In the genomic region with DNA sequence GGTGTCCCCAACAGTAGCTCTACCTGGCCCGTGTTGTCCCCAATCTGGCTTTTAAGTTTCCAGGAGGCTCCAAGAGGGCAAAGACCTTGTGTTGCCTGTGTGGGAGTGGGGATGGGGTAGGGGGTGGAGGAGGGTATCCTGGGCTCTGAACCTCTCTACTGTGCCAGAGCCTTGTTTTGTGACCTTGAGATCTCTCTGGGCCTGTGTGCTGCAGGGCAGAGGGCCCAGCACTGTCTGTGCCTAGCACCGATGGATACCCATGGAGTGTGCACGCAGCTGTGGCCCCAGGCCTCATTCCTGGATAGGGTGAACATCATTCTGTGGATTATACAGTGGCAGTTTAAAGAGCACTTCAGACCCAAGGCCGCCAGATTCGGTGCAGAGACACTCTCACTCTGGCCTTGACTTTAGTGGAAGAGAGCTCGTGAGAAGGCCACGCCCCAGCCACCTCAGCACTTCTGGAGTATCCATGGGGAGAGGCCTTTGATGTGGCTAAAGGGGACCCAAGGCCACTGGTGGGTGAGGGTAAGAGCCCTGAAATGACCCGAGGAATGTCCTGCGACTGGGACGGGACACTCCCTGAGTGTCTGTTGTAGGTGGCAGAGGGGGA, we compare ENCODE assay signal across 12 mouse cellular contexts. TPM values are rescaled to one million over a fixed set of nuclear protein-coding genes. Genes with fewer than 3 reads are reported as not detected.
A peak's percentile ranks its signal among the peaks of the same experiment; 100 is the strongest.
DNase-seq lines count a peak whose midpoint lies in the region; ATAC-seq and TF ChIP-seq lines count a peak whose summit lies in the region.
"Had no signal": no experiment of that assay in that cellular context is flagged by ENCODE, and none has a peak within 500 bp of the region (broad histone marks: within the 10 kb centered on the region; RNA-seq: fewer than 3 reads in every experiment).

No protein-coding gene starts in this region.

- DNase-seq in forebrain, embryonic 10.5 days (ENCODE audit: extremely low spot score, low spot score), result no peak
- DNase-seq in midbrain, embryonic 10.5 days (ENCODE audit: low spot score), result no peak
- DNase-seq in kidney, adult 9 months, result peak; percentile 27
- no peak for DNase-seq in urinary bladder, postnatal 14 days (ENCODE audit: low spot score)
- DNase-seq: cerebellum, postnatal 10 days; heart, adult 2 months had no signal

- H3K79me2 ChIP-seq in myocyte (ENCODE audit: control insufficient read depth, insufficient read depth), result no peaks in the 10 kb centered on the region

- peak overlapping the region; percentile 87 for H3K4me3 ChIP-seq in forebrain, embryonic 10.5 days
- H3K4me3 ChIP-seq in forebrain, embryonic 16.5 days (replicated peaks; ENCODE audit: low read length), result no peak overlapping the region
- H3K4me3 ChIP-seq in midbrain, embryonic 10.5 days, result peak overlapping the region; percentile 81; the same call in 1 of the 2 replicates
- no peak overlapping the region for H3K4me3 ChIP-seq in midbrain, embryonic 13.5 days (replicated peaks)
- peak overlapping the region; percentile 43 for H3K4me3 ChIP-seq in myocyte
- H3K4me3 ChIP-seq: forebrain, embryonic 12.5 days; heart, adult 2 months had no signal

- peaks cover 35% of the 10 kb centered on the region for H3K4me1 ChIP-seq in forebrain, embryonic 10.5 days
- H3K4me1 ChIP-seq in forebrain, embryonic 16.5 days (replicated peaks; ENCODE audit: control insufficient read depth, insufficient read depth, low read length), result peaks cover 7% of the 10 kb centered on the region
- peaks cover 31% of the 10 kb centered on the region for H3K4me1 ChIP-seq in midbrain, embryonic 10.5 days
- H3K4me1 ChIP-seq in midbrain, embryonic 13.5 days (replicated peaks), result peaks cover 27% of the 10 kb centered on the region

- peaks cover 48% of the 10 kb centered on the region for H3K36me3 ChIP-seq in forebrain, embryonic 10.5 days (replicated peaks)
- peaks cover 2% of the 10 kb centered on the region; the same call in 1 of the 2 replicates for H3K36me3 ChIP-seq in forebrain, embryonic 16.5 days (ENCODE audit: control insufficient read depth, insufficient read depth)
- H3K36me3 ChIP-seq in midbrain, embryonic 10.5 days, result peaks cover 46% of the 10 kb centered on the region
- H3K36me3 ChIP-seq in midbrain, embryonic 13.5 days, result peaks cover 17% of the 10 kb centered on the region
- no peaks in the 10 kb centered on the region for H3K36me3 ChIP-seq in myocyte (ENCODE audit: control insufficient read depth, insufficient read depth)

- H3K9ac ChIP-seq in forebrain, embryonic 16.5 days (replicated peaks; ENCODE audit: low read depth, low read length), result no peak overlapping the region
- H3K9ac ChIP-seq in midbrain, embryonic 13.5 days (replicated peaks), result no peak overlapping the region
- H3K9ac ChIP-seq: forebrain, embryonic 12.5 days had no signal

- no peaks in the 10 kb centered on the region for H3K27me3 ChIP-seq in forebrain, embryonic 10.5 days (ENCODE audit: poor library complexity, severe bottlenecking)
- no peaks in the 10 kb centered on the region for H3K27me3 ChIP-seq in forebrain, embryonic 16.5 days (replicated peaks; ENCODE audit: control insufficient read depth, insufficient read depth, low read length)
- H3K27me3 ChIP-seq in midbrain, embryonic 10.5 days (ENCODE audit: low read depth, poor library complexity, severe bottlenecking), result no peaks in the 10 kb centered on the region
- H3K27me3 ChIP-seq in midbrain, embryonic 13.5 days, result no peaks in the 10 kb centered on the region
- H3K27me3 ChIP-seq in myocyte (ENCODE audit: control insufficient read depth, insufficient read depth, insufficient read length), result no peaks in the 10 kb centered on the region
- H3K27me3 ChIP-seq: forebrain, embryonic 12.5 days had no signal

- H3K4me2 ChIP-seq in forebrain, embryonic 16.5 days (ENCODE audit: low read length), result no peak overlapping the region
- no peak overlapping the region for H3K4me2 ChIP-seq in midbrain, embryonic 13.5 days (replicated peaks)
- H3K4me2 ChIP-seq in myocyte (ENCODE audit: low read depth), result peak overlapping the region; percentile 92
- H3K4me2 ChIP-seq: forebrain, embryonic 12.5 days had no signal

- H3K9me3 ChIP-seq in forebrain, embryonic 10.5 days, result no peaks in the 10 kb centered on the region
- H3K9me3 ChIP-seq in forebrain, embryonic 16.5 days (ENCODE audit: control insufficient read depth, low read length), result no peaks in the 10 kb centered on the region
- no peaks in the 10 kb centered on the region for H3K9me3 ChIP-seq in midbrain, embryonic 10.5 days (replicated peaks)
- H3K9me3 ChIP-seq in midbrain, embryonic 13.5 days, result no peaks in the 10 kb centered on the region
- H3K9me3 ChIP-seq: forebrain, embryonic 12.5 days had no signal

- no peak for TF ChIP-seq POLR2A in myocyte (IDR thresholded peaks at IDR 0.05; ENCODE audit: insufficient read length, low read depth)

- no peak for ATAC-seq in forebrain, embryonic 16.5 days
- no peak for ATAC-seq in midbrain, embryonic 13.5 days
- no peak for ATAC-seq in CD4-positive, CD25-positive, alpha-beta regulatory T cell, adult 4 months
- ATAC-seq: lung, postnatal 0 days had no signal

- H3ac ChIP-seq in myocyte (ENCODE audit: control insufficient read depth, insufficient read length), result no peak overlapping the region

- WGBS in forebrain, embryonic 10.5 days, result 93% methylated on average over 10 of the region's 10 CpGs
- WGBS in forebrain, embryonic 16.5 days, result 91% methylated on average over 10 of the region's 10 CpGs
- WGBS in midbrain, embryonic 10.5 days, result 92% methylated on average over 10 of the region's 10 CpGs
- 90% methylated on average over 10 of the region's 10 CpGs for WGBS in midbrain, embryonic 13.5 days

- peak overlapping the region; percentile 27; the same call in 1 of the 2 replicates for H3K27ac ChIP-seq in forebrain, embryonic 10.5 days
- H3K27ac ChIP-seq in forebrain, embryonic 16.5 days (ENCODE audit: low read length), result no peak overlapping the region
- H3K27ac ChIP-seq in midbrain, embryonic 10.5 days (replicated peaks), result no peak overlapping the region
- no peak overlapping the region for H3K27ac ChIP-seq in midbrain, embryonic 13.5 days
- H3K27ac ChIP-seq: forebrain, embryonic 12.5 days; heart, adult 2 months had no signal

TF ChIP-seq in myocyte, 11 proteins besides CTCF, POLR2A, EP300 and RAD21:
- no peak for TF ChIP-seq MYOD1 (IDR thresholded peaks at IDR 0.05; ENCODE audit: control insufficient read depth in 1 of 3, insufficient read length in 2 of 3, low read depth in 2 of 3)
- TF ChIP-seq USF1 (IDR thresholded peaks at IDR 0.05; ENCODE audit: low read depth), result no peak
- TF ChIP-seq MYOG (IDR thresholded peaks at IDR 0.05; ENCODE audit: control insufficient read depth in 1 of 3, insufficient read depth in 1 of 3, insufficient read length in 2 of 3, low read depth in 2 of 3), result no peak
- TF ChIP-seq SRF (IDR thresholded peaks at IDR 0.05; ENCODE audit: control insufficient read depth, insufficient read length, low read depth), result no peak

RNA-seq across cellular contexts. Expression of gene Grhpr, which starts 2.0 kb away (rescaled TPM):
- 65.4 and 73.4 TPM in 2 replicates for polyA plus RNA-seq in forebrain, embryonic 10.5 days (2016; fragmentation: Nextera tagmentation; extraction: Ambion mirVana)
- 19.3 and 20.4 TPM in 2 replicates for polyA plus RNA-seq in forebrain, embryonic 16.5 days (2015; fragmentation: Nextera tagmentation; extraction: Ambion mirVana)
- polyA plus RNA-seq in midbrain, embryonic 10.5 days (2016; fragmentation: Nextera tagmentation; extraction: Ambion mirVana), result 52.9 and 68.7 TPM in 2 replicates
- polyA plus RNA-seq in midbrain, embryonic 13.5 days (2015; fragmentation: Nextera tagmentation; extraction: Ambion mirVana), result 20.7 and 23.0 TPM in 2 replicates
- 71.1 TPM for polyA plus RNA-seq in myocyte (2012; fragmentation: generic; extraction: Trizol)
- polyA plus RNA-seq in CD4-positive, CD25-positive, alpha-beta regulatory T cell, adult 4 months (2017; shearing (Covaris generic)), result 10 to 100 TPM; 21.8 to 28.4 TPM

RNA-seq across cellular contexts. Expression of gene Zbtb5, which starts 29.0 kb away (rescaled TPM):
- 36.5 and 37.6 TPM in 2 replicates for polyA plus RNA-seq in forebrain, embryonic 10.5 days (2016; fragmentation: Nextera tagmentation; extraction: Ambion mirVana)
- polyA plus RNA-seq in forebrain, embryonic 16.5 days (2015; fragmentation: Nextera tagmentation; extraction: Ambion mirVana), result 47.3 and 50.4 TPM in 2 replicates
- polyA plus RNA-seq in midbrain, embryonic 10.5 days (2016; fragmentation: Nextera tagmentation; extraction: Ambion mirVana), result 34.5 and 39.4 TPM in 2 replicates
- polyA plus RNA-seq in midbrain, embryonic 13.5 days (2015; fragmentation: Nextera tagmentation; extraction: Ambion mirVana), result 52.1 and 54.8 TPM in 2 replicates
- polyA plus RNA-seq in myocyte (2012; fragmentation: generic; extraction: Trizol), result 5.1 TPM
- polyA plus RNA-seq in CD4-positive, CD25-positive, alpha-beta regulatory T cell, adult 4 months (2017; shearing (Covaris generic)), result 1 to 10 TPM; 8.4 to 9.5 TPM

RNA-seq across cellular contexts. Expression of gene Polr1e, which starts 35.1 kb away (rescaled TPM):
- 64.8 and 71.4 TPM in 2 replicates for polyA plus RNA-seq in forebrain, embryonic 10.5 days (2016; fragmentation: Nextera tagmentation; extraction: Ambion mirVana)
- polyA plus RNA-seq in forebrain, embryonic 16.5 days (2015; fragmentation: Nextera tagmentation; extraction: Ambion mirVana), result 32.1 and 35.1 TPM in 2 replicates
- polyA plus RNA-seq in midbrain, embryonic 10.5 days (2016; fragmentation: Nextera tagmentation; extraction: Ambion mirVana), result 53.4 and 58.0 TPM in 2 replicates
- polyA plus RNA-seq in midbrain, embryonic 13.5 days (2015; fragmentation: Nextera tagmentation; extraction: Ambion mirVana), result 36.7 and 37.3 TPM in 2 replicates
- polyA plus RNA-seq in myocyte (2012; fragmentation: generic; extraction: Trizol), result 18.8 TPM
- polyA plus RNA-seq in CD4-positive, CD25-positive, alpha-beta regulatory T cell, adult 4 months (2017; shearing (Covaris generic)), result 10 to 100 TPM; 31.1 to 36.6 TPM

Comparison
In these comparisons a context has a peak if more than half of its experiments do, and no peak if none do; other contexts are left out.
1. H3K4me3 ChIP-seq: peak in forebrain, embryonic 10.5 days (single experiment), midbrain, embryonic 10.5 days (single experiment) and myocyte (single experiment); none in forebrain, embryonic 16.5 days (single experiment) and midbrain, embryonic 13.5 days (single experiment).